Mouse (Mus musculus) heart, postnatal 0 days (tissue): Measurements from ENCODE around the gene Numb.

Experiments used
- CTCF ChIP-seq: IDR thresholded peaks from 2 replicates; pipeline ENCODE4 v1.5.1; 2016; ENCODE audit warnings: antibody characterized with exemption, control low read depth, low read depth
- EP300 ChIP-seq: IDR thresholded peaks from 2 replicates; pipeline ENCODE4 v1.6.1; 2016; ENCODE audit warnings: antibody characterized with exemption, low read depth

DNA sequence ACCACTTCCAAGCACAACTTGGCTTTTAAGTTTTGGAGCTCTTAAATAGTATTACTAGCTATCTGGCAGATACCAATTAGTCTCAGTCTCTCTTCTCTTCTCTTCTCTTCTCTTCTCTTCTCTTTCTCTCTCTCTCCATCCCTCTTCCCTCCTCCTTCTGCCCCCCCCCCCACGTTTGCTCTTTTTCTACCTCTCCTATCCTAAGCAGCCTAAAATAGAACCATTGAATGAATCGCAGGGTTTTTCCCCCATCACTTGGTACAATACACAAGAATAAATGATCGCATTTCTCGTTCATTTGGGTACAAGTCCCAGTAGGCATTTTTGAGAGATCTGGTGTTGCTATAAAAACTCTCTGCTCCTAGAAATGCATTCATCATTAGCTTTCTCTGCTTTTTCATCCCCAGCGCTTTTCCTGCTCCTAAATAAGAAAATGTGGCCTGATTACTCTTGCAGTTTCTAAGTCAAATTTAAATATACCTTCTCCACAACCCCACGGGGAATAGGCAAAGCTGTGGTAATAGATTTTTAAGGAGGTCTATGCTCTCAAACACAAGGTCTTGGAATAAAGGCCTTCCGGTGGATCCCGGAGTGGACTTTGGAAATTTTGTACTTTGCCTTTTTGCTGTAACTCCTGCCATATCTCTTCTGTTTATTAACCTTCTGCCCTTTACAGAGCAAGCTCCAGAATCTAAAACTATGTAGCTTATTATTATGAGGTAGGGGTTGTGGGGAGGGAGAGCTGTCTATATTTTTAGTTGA, 1.2 kb upstream of the Numb start:
- no peak for TF ChIP-seq CTCF
- no peak for TF ChIP-seq EP300
